Comparison of ENCODE assay signal across 14 mouse cellular contexts in the genomic region with DNA sequence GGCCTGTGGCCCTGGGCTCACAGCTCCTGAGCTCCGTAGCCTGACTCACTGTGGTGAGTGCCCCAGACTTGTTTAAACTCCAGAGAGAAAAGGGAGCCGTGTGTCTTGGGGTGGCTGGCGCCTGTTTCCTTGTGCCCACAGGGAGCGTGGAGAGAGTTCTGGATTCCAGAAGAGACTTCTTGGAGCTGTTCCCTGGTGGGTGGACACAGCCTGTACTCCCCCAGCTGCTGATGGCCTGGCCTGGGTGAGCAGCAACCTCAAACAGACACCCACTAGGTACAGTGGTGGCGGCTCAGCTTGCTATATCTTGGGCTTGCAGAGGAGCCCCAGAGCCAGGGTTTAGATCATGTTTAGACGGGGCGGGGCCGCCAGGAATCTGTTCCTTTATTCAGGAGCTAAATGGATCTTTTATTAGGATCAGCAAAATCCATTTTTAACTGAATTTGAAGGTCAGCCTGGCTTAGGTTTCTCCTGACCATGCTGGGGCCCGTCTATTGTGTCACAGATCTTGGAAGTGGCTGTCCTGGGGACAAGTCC. TPM values are rescaled to one million over a fixed set of nuclear protein-coding genes. Genes with fewer than 3 reads are reported as not detected.
DNase-seq lines count a peak whose midpoint lies in the region; ATAC-seq lines count a peak whose summit lies in the region.
"Had no signal": no experiment of that assay in that cellular context is flagged by ENCODE, and none has a peak within 500 bp of the region (broad histone marks: within the 10 kb centered on the region; RNA-seq: fewer than 3 reads in every experiment).

No protein-coding gene starts in this region.

- DNase-seq in hindbrain, embryonic 14.5 days (ENCODE audit: low spot score): no peak
- DNase-seq in embryonic facial prominence, embryonic 10.5 days (ENCODE audit: low spot score): no peak
- DNase-seq in gastrocnemius, postnatal 14 days: peak; percentile 61
- no peak for DNase-seq in adrenal gland, adult 2 months
- DNase-seq: adrenal gland, postnatal 10 days; cerebellum, postnatal 25 days; lung, postnatal 36 days; right cerebral cortex, adult 18-20 months; thymus, postnatal 36 days had no signal

- peak overlapping the region; percentile 27; the same call in 1 of the 2 replicates for H3K9ac ChIP-seq in hindbrain, embryonic 16.5 days (ENCODE audit: low read depth, low read length)
- H3K9ac ChIP-seq in hindbrain, embryonic 14.5 days: no peak overlapping the region
- no peak overlapping the region for H3K9ac ChIP-seq in limb, embryonic 15.5 days
- H3K9ac ChIP-seq: midbrain, embryonic 15.5 days had no signal

- no peak overlapping the region for H3K4me2 ChIP-seq in hindbrain, embryonic 16.5 days (ENCODE audit: low read length)
- no peak overlapping the region for H3K4me2 ChIP-seq in hindbrain, embryonic 14.5 days (replicated peaks)
- H3K4me2 ChIP-seq in limb, embryonic 15.5 days: no peak overlapping the region
- H3K4me2 ChIP-seq: heart, embryonic 11.5 days; midbrain, embryonic 15.5 days had no signal

- H3K4me3 ChIP-seq in hindbrain, embryonic 16.5 days (ENCODE audit: low read length): no peak overlapping the region
- no peak overlapping the region for H3K4me3 ChIP-seq in hindbrain, embryonic 14.5 days (replicated peaks; ENCODE audit: low read length)
- H3K4me3 ChIP-seq in embryonic facial prominence, embryonic 10.5 days: no peak overlapping the region
- no peak overlapping the region for H3K4me3 ChIP-seq in limb, embryonic 15.5 days
- H3K4me3 ChIP-seq: midbrain, embryonic 15.5 days had no signal

- H3K27me3 ChIP-seq in hindbrain, embryonic 16.5 days (replicated peaks; ENCODE audit: control insufficient read depth, insufficient read depth, low read length): no peaks in the 10 kb centered on the region
- no peaks in the 10 kb centered on the region for H3K27me3 ChIP-seq in hindbrain, embryonic 14.5 days (ENCODE audit: control insufficient read depth, insufficient read depth, low read length)
- H3K27me3 ChIP-seq in embryonic facial prominence, embryonic 10.5 days (replicated peaks; ENCODE audit: low read depth, poor library complexity, severe bottlenecking): no peaks in the 10 kb centered on the region
- H3K27me3 ChIP-seq in limb, embryonic 15.5 days: no peaks in the 10 kb centered on the region
- H3K27me3 ChIP-seq: midbrain, embryonic 15.5 days had no signal

- no peak for ATAC-seq in hindbrain, embryonic 16.5 days
- ATAC-seq in hindbrain, embryonic 14.5 days (ENCODE audit: low FRiP score): no peak
- ATAC-seq in limb, embryonic 15.5 days (ENCODE audit: insufficient number of reproducible peaks, low FRiP score, low TSS enrichment, low read depth): no peak
- no peak for ATAC-seq in frontal cortex, adult (ENCODE audit: low TSS enrichment)
- ATAC-seq: midbrain, embryonic 15.5 days had no signal

- no peaks in the 10 kb centered on the region for H3K9me3 ChIP-seq in hindbrain, embryonic 16.5 days (ENCODE audit: control insufficient read depth, low read length)
- no peaks in the 10 kb centered on the region for H3K9me3 ChIP-seq in hindbrain, embryonic 14.5 days (ENCODE audit: control insufficient read depth, low read length)
- H3K9me3 ChIP-seq in embryonic facial prominence, embryonic 10.5 days: no peaks in the 10 kb centered on the region
- no peaks in the 10 kb centered on the region for H3K9me3 ChIP-seq in limb, embryonic 15.5 days
- H3K9me3 ChIP-seq: midbrain, embryonic 15.5 days had no signal

- intact Hi-C loops in gastrocnemius, postnatal 14 days (cut with DNase I; ENCODE audit: low total_unique reads): no loop called here

- peaks cover 19% of the 10 kb centered on the region for H3K4me1 ChIP-seq in hindbrain, embryonic 16.5 days (ENCODE audit: control insufficient read depth, insufficient read depth, low read depth, low read length)
- H3K4me1 ChIP-seq in hindbrain, embryonic 14.5 days (replicated peaks; ENCODE audit: control insufficient read depth, insufficient read depth, low read length): peaks cover 14% of the 10 kb centered on the region
- H3K4me1 ChIP-seq in embryonic facial prominence, embryonic 10.5 days: peaks cover 48% of the 10 kb centered on the region
- H3K4me1 ChIP-seq in limb, embryonic 15.5 days: peaks cover 50% of the 10 kb centered on the region

- H3K27ac ChIP-seq in hindbrain, embryonic 16.5 days (ENCODE audit: low read depth, low read length): no peak overlapping the region
- H3K27ac ChIP-seq in hindbrain, embryonic 14.5 days: no peak overlapping the region
- peak overlapping the region; percentile 20 for H3K27ac ChIP-seq in embryonic facial prominence, embryonic 10.5 days (replicated peaks)
- peak overlapping the region; percentile 62 for H3K27ac ChIP-seq in limb, embryonic 15.5 days

- no peaks in the 10 kb centered on the region for H3K36me3 ChIP-seq in hindbrain, embryonic 16.5 days (ENCODE audit: control insufficient read depth, insufficient read depth, low read length)
- H3K36me3 ChIP-seq in hindbrain, embryonic 14.5 days (replicated peaks; ENCODE audit: control insufficient read depth, insufficient read depth): no peaks in the 10 kb centered on the region
- peaks cover 24% of the 10 kb centered on the region for H3K36me3 ChIP-seq in embryonic facial prominence, embryonic 10.5 days (replicated peaks)
- no peaks in the 10 kb centered on the region; the same call in 1 of the 2 replicates for H3K36me3 ChIP-seq in limb, embryonic 15.5 days
- H3K36me3 ChIP-seq: midbrain, embryonic 15.5 days had no signal

- 74% methylated on average over 9 of the region's 9 CpGs for WGBS in hindbrain, embryonic 16.5 days
- WGBS in hindbrain, embryonic 14.5 days: 74% methylated on average over 9 of the region's 9 CpGs
- WGBS in embryonic facial prominence, embryonic 10.5 days: 82% methylated on average over 9 of the region's 9 CpGs
- 67% methylated on average over 9 of the region's 9 CpGs for WGBS in limb, embryonic 15.5 days

RNA-seq across cellular contexts. Expression of gene Gse1, which starts 21.6 kb away (rescaled TPM):
- 10.7 and 14.8 TPM in 2 replicates for polyA plus RNA-seq in hindbrain, embryonic 16.5 days (2015; fragmentation: Nextera tagmentation; extraction: Ambion mirVana)
- polyA plus RNA-seq in hindbrain, embryonic 14.5 days (2014; fragmentation: Nextera tagmentation; extraction: Ambion mirVana): 18.8 and 23.9 TPM in 2 replicates
- polyA plus RNA-seq in embryonic facial prominence, embryonic 10.5 days (2016; fragmentation: Nextera tagmentation; extraction: Ambion mirVana): 9.9 and 10.2 TPM in 2 replicates
- total RNA-seq in gastrocnemius, postnatal 14 days (2021): 10 to 100 TPM; 22.7 to 28.7 TPM
- polyA plus RNA-seq in limb, embryonic 15.5 days (2015; fragmentation: Nextera tagmentation; extraction: Ambion mirVana): 6.8 and 7.3 TPM in 2 replicates
- total RNA-seq in adrenal gland, adult 2 months (2021): 10 to 100 TPM; 27.1 to 28.7 TPM
- polyA plus RNA-seq in adrenal gland, adult 2 months (2012; rRNA removed): 42.1 and 46.3 TPM in 2 replicates

Comparison
In these comparisons a context has a peak if more than half of its experiments do, and no peak if none do; other contexts are left out.
1. H3K27ac ChIP-seq: peak in embryonic facial prominence, embryonic 10.5 days (single experiment) and limb, embryonic 15.5 days (single experiment); none in hindbrain, embryonic 16.5 days (single experiment) and hindbrain, embryonic 14.5 days (single experiment).